Mouse (Mus musculus) stomach, embryonic 16.5 days (tissue): ENCODE measurements around the gene Eepd1. TPM values are rescaled to one million over a fixed set of nuclear protein-coding genes. Genes with fewer than 3 reads are reported as not detected.

Experiments
- ATAC-seq: fragments of 200-750 bp; cut with Nextera tagmentation; 2 replicates; pipeline ENCODE4 v1.8.0; 2017; ENCODE audit warnings: moderate number of reproducible peaks, moderate TSS enrichment; ENCODE audit not compliant: insufficient read depth, low FRiP score
- H3K27ac ChIP-seq: fragments of 300-500 bp; sonication (generic); 2 replicates; pipeline ENCODE4 v1.5.1; 2014; ENCODE audit warnings: low read length
- H3K27me3 ChIP-seq: fragments of 300-500 bp; sonication (generic); 2 replicates; pipeline ENCODE4 v1.6.1; 2014; ENCODE audit warnings: low read length, control low read depth, mixed read lengths; ENCODE audit not compliant: control insufficient read depth, insufficient read depth
- H3K36me3 ChIP-seq: fragments of 300-500 bp; sonication (generic); 2 replicates; pipeline ENCODE4 v1.6.1; 2014; ENCODE audit warnings: low read length; ENCODE audit not compliant: control insufficient read depth, insufficient read depth
- H3K4me1 ChIP-seq: fragments of 300-500 bp; sonication (generic); 2 replicates; pipeline ENCODE4 v1.6.1; 2014; ENCODE audit warnings: low read length, control low read depth, mixed read lengths; ENCODE audit not compliant: control insufficient read depth, insufficient read depth
- H3K4me2 ChIP-seq: fragments of 300-500 bp; sonication (generic); 2 replicates; pipeline ENCODE4 v1.6.1; 2014; ENCODE audit warnings: low read depth, low read length, mixed read lengths
- H3K4me3 ChIP-seq: fragments of 300-500 bp; sonication (generic); replicated peaks from 2 replicates; pipeline ENCODE4 v1.5.1; 2014; ENCODE audit warnings: mild to moderate bottlenecking, low read length
- H3K9ac ChIP-seq: fragments of 300-500 bp; sonication (generic); 2 replicates; pipeline ENCODE4 v1.6.1; 2014; ENCODE audit warnings: low read length
- H3K9me3 ChIP-seq: fragments of 300-500 bp; sonication (generic); replicated peaks from 2 replicates; pipeline ENCODE4 v1.6.1; 2016; ENCODE audit warnings: low read length, control low read depth; ENCODE audit not compliant: control insufficient read depth
- WGBS: fragments of 180-500 bp; shearing (Covaris S2); extraction: QIAGEN DNeasy Blood & Tissue Kit; methylation state at CpG from one replicate; pipeline ENCODE4 v1.1.7; 2014; 5-methylcytosine and 5-hydroxymethylcytosine counted together
- polyA plus RNA-seq: library from polyadenylated mRNA; unstranded; fragments of >200 nt; fragmentation: Nextera tagmentation; extraction: Ambion mirVana; gene quantifications from 2 replicates; pipeline ENCODE4 v1.2.1, GENCODE M21; 2015

Gene Eepd1
- polyA plus RNA-seq, 1 experiment from 2014 or later = 14.9 TPM

- H3K27ac ChIP-seq = no peak overlapping the region
- no peaks in the 10 kb centered on the region for H3K36me3 ChIP-seq
- no peak overlapping the region for H3K4me2 ChIP-seq
- WGBS = 90% methylated on average over 2 of the region's 2 CpGs
- no peak overlapping the region for H3K4me3 ChIP-seq
- no peaks in the 10 kb centered on the region for H3K9me3 ChIP-seq
- peaks cover 4% of the 10 kb centered on the region; the same call in 1 of the 2 replicates for H3K4me1 ChIP-seq
- no peak for ATAC-seq
- no peak overlapping the region for H3K9ac ChIP-seq
- H3K27me3 ChIP-seq = no peaks in the 10 kb centered on the region
Measured at GRCm38 (mm10) chr9:25496703-25497102, 15.4 kb downstream of the Eepd1 start.

DNA sequence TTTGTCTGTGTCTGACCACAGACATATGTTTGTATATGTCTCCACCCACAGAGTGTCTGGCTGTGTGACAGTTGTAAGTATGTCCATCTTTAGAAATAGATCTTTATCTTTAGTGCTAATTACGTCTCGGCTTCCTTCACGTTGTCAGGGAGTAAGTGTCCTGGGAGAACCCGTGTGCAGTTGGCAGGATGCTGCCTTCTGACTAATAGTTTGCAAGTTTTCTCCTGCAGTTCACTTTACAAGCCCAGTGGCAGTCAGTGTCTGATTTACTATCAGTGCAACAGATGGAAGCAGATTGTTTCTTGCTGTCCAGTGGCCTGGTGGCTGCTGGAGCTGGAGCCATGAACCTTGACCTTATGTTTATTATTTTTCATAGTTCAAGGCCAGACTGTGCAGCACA is 17.4 kb downstream of the Eepd1 start:
- no peak overlapping the region for H3K4me3 ChIP-seq
- no peaks in the 10 kb centered on the region for H3K36me3 ChIP-seq
- WGBS = 27% methylated on average over 4 of the region's 4 CpGs
- H3K9me3 ChIP-seq = no peaks in the 10 kb centered on the region
- ATAC-seq = no peak
- no peak overlapping the region for H3K27ac ChIP-seq
- H3K9ac ChIP-seq = no peak overlapping the region
- H3K4me2 ChIP-seq = no peak overlapping the region
- H3K27me3 ChIP-seq = no peaks in the 10 kb centered on the region
- H3K4me1 ChIP-seq = peaks cover 4% of the 10 kb centered on the region; the same call in 1 of the 2 replicates

- Histone ChIP-seq H3K36me3 (no peaks in the 10 kb centered on the region), H3K9ac (no peak overlapping the region), H3K4me1 (peaks cover 4% of the 10 kb centered on the region; the same call in 1 of the 2 replicates), H3K9me3 (no peaks in the 10 kb centered on the region), H3K27ac (no peak overlapping the region), H3K4me3 (no peak overlapping the region), H3K4me2 (no peak overlapping the region), H3K27me3 (no peaks in the 10 kb centered on the region)
- 47% methylated on average over 3 of the region's 3 CpGs for WGBS
- no peak for ATAC-seq
Measured at GRCm38 (mm10) chr9:25499306-25499705, 18.0 kb downstream of the Eepd1 start.

- H3K9ac ChIP-seq = no peak overlapping the region
- H3K4me2 ChIP-seq = no peak overlapping the region
- no peak overlapping the region for H3K27ac ChIP-seq
- H3K36me3 ChIP-seq = no peaks in the 10 kb centered on the region
- no peaks in the 10 kb centered on the region for H3K27me3 ChIP-seq
- no peak for ATAC-seq
- WGBS = 77% methylated on average over 2 of the region's 2 CpGs
- H3K4me3 ChIP-seq = no peak overlapping the region
- no peaks in the 10 kb centered on the region for H3K9me3 ChIP-seq
- H3K4me1 ChIP-seq = peaks cover 4% of the 10 kb centered on the region; the same call in 1 of the 2 replicates
Measured at GRCm38 (mm10) chr9:25500031-25500430, 18.7 kb downstream of the Eepd1 start.

GRCm38 (mm10) chr9:25508825-25509224 is 27.5 kb downstream of the Eepd1 start:
- Histone ChIP-seq H3K27me3 (no peaks in the 10 kb centered on the region), H3K27ac (no peak overlapping the region), H3K9ac (no peak overlapping the region), H3K4me3 (no peak overlapping the region), H3K4me1 (no peaks in the 10 kb centered on the region), H3K36me3 (no peaks in the 10 kb centered on the region), H3K9me3 (no peaks in the 10 kb centered on the region), H3K4me2 (no peak overlapping the region)
- no peak for ATAC-seq
- WGBS = 83% methylated on average over 3 of the region's 3 CpGs

- Histone ChIP-seq H3K9me3 (no peaks in the 10 kb centered on the region), H3K36me3 (no peaks in the 10 kb centered on the region), H3K4me1 (no peaks in the 10 kb centered on the region), H3K27ac (no peak overlapping the region), H3K9ac (no peak overlapping the region), H3K4me2 (no peak overlapping the region), H3K4me3 (no peak overlapping the region), H3K27me3 (no peaks in the 10 kb centered on the region)
- 82% methylated on average over 11 of the region's 11 CpGs for WGBS
- no peak for ATAC-seq
Measured at GRCm38 (mm10) chr9:25510572-25510971, 29.2 kb downstream of the Eepd1 start.

- WGBS = 51% methylated on average over 2 of the region's 2 CpGs
- no peak for ATAC-seq
Measured at GRCm38 (mm10) chr9:25513050-25513449, 31.7 kb downstream of the Eepd1 start.

GRCm38 (mm10) chr9:25513556-25513955 is 32.2 kb downstream of the Eepd1 start:
- no peaks in the 10 kb centered on the region for H3K9me3 ChIP-seq
- no peak for ATAC-seq

More at GRCm38 (mm10) chr9:25513050-25513449, 31.7 kb downstream of the Eepd1 start:
- Histone ChIP-seq H3K9ac (no peak overlapping the region), H3K36me3 (no peaks in the 10 kb centered on the region), H3K27me3 (no peaks in the 10 kb centered on the region), H3K4me3 (no peak overlapping the region), H3K4me2 (no peak overlapping the region), H3K4me1 (no peaks in the 10 kb centered on the region), H3K9me3 (no peaks in the 10 kb centered on the region), H3K27ac (no peak overlapping the region)

DNA sequence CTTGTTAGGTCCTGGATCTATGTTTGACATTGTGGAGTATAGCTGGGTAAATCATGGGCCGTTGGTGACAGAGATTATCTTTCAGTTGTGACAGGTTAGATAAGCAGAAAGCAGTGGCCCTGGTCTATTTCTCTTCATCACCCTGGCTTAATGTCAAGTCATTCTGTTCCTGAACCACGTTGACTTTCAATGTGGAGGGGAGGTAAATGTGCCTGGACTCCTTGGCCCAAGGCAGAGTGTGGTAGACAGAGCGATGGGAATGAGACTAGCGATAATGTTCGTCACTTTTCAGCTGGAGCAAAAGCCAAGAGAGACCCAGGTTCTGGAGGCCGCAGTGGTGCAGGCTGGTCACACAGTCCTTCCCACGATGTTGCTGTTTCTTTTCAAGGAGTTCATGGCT is 35.3 kb downstream of the Eepd1 start:
- ATAC-seq = no peak
- no peaks in the 10 kb centered on the region for H3K27me3 ChIP-seq
- H3K9ac ChIP-seq = no peak overlapping the region
- no peak overlapping the region for H3K27ac ChIP-seq
- no peak overlapping the region for H3K4me3 ChIP-seq
- no peak overlapping the region for H3K4me2 ChIP-seq
- H3K9me3 ChIP-seq = no peaks in the 10 kb centered on the region
- WGBS = 66% methylated on average over 7 of the region's 7 CpGs
- H3K36me3 ChIP-seq = no peaks in the 10 kb centered on the region
- H3K4me1 ChIP-seq = no peaks in the 10 kb centered on the region

More at GRCm38 (mm10) chr9:25513556-25513955, 32.2 kb downstream of the Eepd1 start:
- Histone ChIP-seq H3K4me2 (no peak overlapping the region), H3K27ac (no peak overlapping the region), H3K9ac (no peak overlapping the region), H3K36me3 (no peaks in the 10 kb centered on the region), H3K27me3 (no peaks in the 10 kb centered on the region), H3K4me3 (no peak overlapping the region), H3K4me1 (no peaks in the 10 kb centered on the region)
- 80% methylated on average over 3 of the region's 3 CpGs for WGBS

GRCm38 (mm10) chr9:25517982-25518381 is 36.6 kb downstream of the Eepd1 start:
- H3K4me1 ChIP-seq = no peaks in the 10 kb centered on the region

More at GRCm38 (mm10) chr9:25517982-25518381, 36.6 kb downstream of the Eepd1 start:
- Histone ChIP-seq H3K4me3 (no peak overlapping the region), H3K27ac (no peak overlapping the region), H3K36me3 (no peaks in the 10 kb centered on the region), H3K4me2 (no peak overlapping the region), H3K27me3 (no peaks in the 10 kb centered on the region), H3K9ac (no peak overlapping the region), H3K9me3 (no peaks in the 10 kb centered on the region)
- no peak for ATAC-seq
- WGBS = 59% methylated on average over 4 of the region's 4 CpGs
